Mouse (Mus musculus) mouse embryonic stem cell (cell line): ENCODE measurements around the gene Aldh1l1.

Experiments used
- in situ Hi-C, 2 experiments: fragments of 300-500 bp; cut with MboI; formaldehyde crosslinking; loops; 1 replicate in 1 of 2; 3 replicates in 1 of 2; pipeline ENCODE4 v1.14.3; 2019 to 2020; ENCODE audit warnings: low sequenced_read_pairs in 2 of 2, low pct_unique_long_range_greater_than_20kb in 1 of 2, mixed read lengths in 1 of 2; ENCODE audit not compliant: unreplicated experiment in 1 of 2

Gene Aldh1l1

GRCm38 (mm10) chr6:90560390-90561058 is 74.3 kb downstream of the Aldh1l1 start:
- in situ Hi-C loops: no loop called here

- in situ Hi-C loops: no loop called here
These were observed 75.1 kb downstream of the Aldh1l1 start for GRCm38 (mm10) chr6:90561234-90561781.

- in situ Hi-C loops: no loop called here
These were observed 78.0 kb downstream of the Aldh1l1 start for GRCm38 (mm10) chr6:90564240-90564639.

GRCm38 (mm10) chr6:90565357-90566215 is 79.4 kb downstream of the Aldh1l1 start:
- in situ Hi-C loops: no loop called here

GRCm38 (mm10) chr6:90567486-90567885 is 81.3 kb downstream of the Aldh1l1 start:
- in situ Hi-C loops: no loop called here

GRCm38 (mm10) chr6:90567928-90568327 is 81.7 kb downstream of the Aldh1l1 start:
- in situ Hi-C loops: no loop called here

- in situ Hi-C loops: no loop called here
These were observed 82.5 kb downstream of the Aldh1l1 start for GRCm38 (mm10) chr6:90568721-90569120.

GRCm38 (mm10) chr6:90569736-90570383 is 83.6 kb downstream of the Aldh1l1 start:
- in situ Hi-C loops: no loop called here

- in situ Hi-C loops: no loop called here
These were observed 84.2 kb downstream of the Aldh1l1 start for GRCm38 (mm10) chr6:90570392-90570791.

- in situ Hi-C loops: no loop called here
These were observed 89.1 kb downstream of the Aldh1l1 start for GRCm38 (mm10) chr6:90575261-90575715.

GRCm38 (mm10) chr6:90578174-90578573 is 91.9 kb downstream of the Aldh1l1 start:
- in situ Hi-C loops: no loop called here

GRCm38 (mm10) chr6:90582331-90582730 is 96.1 kb downstream of the Aldh1l1 start:
- in situ Hi-C loops: no loop called here

- in situ Hi-C loops: no loop called here
These were observed 101.9 kb downstream of the Aldh1l1 start for GRCm38 (mm10) chr6:90588113-90588512.

GRCm38 (mm10) chr6:90590707-90591106 is 104.5 kb downstream of the Aldh1l1 start:
- in situ Hi-C loops: no loop called here

GRCm38 (mm10) chr6:90594972-90595371 is 108.7 kb downstream of the Aldh1l1 start:
- in situ Hi-C loops: no loop called here

GRCm38 (mm10) chr6:90597060-90597459 is 110.8 kb downstream of the Aldh1l1 start:
- in situ Hi-C loops: no loop called here

GRCm38 (mm10) chr6:90597592-90597991 is 111.4 kb downstream of the Aldh1l1 start:
- in situ Hi-C loops: no loop called here

- in situ Hi-C loops: no loop called here
These were observed 112.0 kb downstream of the Aldh1l1 start for GRCm38 (mm10) chr6:90598197-90598596.

GRCm38 (mm10) chr6:90600351-90600750 is 114.1 kb downstream of the Aldh1l1 start:
- in situ Hi-C loops: no loop called here
